Mouse (Mus musculus): ENCODE data around the gene Fbxo3. TPM values are rescaled to one million over a fixed set of nuclear protein-coding genes. Genes with fewer than 3 reads are reported as not detected.
"Not testable (repeated sequence)": the region's sequence is repeated elsewhere in the genome, so short reads cannot be mapped to it uniquely, and the experiment has no call there.

The Fbxo3 gene
- total RNA-seq, 1 experiment from 2014 or later, result 105 TPM

DNA sequence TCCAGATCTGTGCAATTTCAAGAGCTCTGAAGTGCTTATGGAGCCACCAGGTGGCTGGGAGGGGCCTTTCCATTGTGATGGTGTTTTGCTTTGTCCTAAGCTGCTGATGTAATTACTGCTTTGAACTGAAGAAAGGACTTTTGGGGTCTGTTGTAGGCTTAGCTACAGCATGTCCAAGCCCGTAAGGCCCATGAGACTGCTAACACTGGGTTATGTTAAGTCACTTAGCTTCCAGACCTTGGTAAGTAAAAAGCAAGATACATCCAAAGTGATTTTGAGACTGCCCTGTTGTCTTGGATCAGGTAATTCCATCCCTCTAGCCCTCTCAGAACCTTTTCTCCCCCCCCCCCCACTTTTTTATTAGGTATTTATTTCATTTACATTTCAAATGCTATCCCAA, 69.3 kb downstream of the Fbxo3 start:
- not testable (repeated sequence) for DNase-seq

DNA sequence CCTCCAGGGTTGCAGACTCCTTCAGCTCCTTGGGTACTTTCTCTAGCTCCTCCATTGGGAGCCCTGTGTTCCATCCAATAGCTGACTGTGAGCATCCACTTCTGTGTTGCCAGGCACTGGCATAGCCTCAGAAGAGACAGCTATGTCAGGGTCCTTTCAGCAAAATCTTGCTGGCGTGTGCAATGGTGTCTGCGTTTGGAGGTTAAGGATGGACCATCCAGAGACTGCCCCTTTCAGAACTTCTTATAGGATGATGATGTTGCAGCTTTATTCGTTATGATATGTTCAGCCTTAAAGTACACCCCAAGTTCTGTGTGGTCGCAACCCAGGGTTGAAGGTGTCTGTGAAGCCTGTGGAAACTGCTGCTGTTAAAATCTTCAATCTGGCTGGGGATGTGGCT, 69.9 kb downstream of the Fbxo3 start:
- DNase-seq, result not testable (repeated sequence)

DNA sequence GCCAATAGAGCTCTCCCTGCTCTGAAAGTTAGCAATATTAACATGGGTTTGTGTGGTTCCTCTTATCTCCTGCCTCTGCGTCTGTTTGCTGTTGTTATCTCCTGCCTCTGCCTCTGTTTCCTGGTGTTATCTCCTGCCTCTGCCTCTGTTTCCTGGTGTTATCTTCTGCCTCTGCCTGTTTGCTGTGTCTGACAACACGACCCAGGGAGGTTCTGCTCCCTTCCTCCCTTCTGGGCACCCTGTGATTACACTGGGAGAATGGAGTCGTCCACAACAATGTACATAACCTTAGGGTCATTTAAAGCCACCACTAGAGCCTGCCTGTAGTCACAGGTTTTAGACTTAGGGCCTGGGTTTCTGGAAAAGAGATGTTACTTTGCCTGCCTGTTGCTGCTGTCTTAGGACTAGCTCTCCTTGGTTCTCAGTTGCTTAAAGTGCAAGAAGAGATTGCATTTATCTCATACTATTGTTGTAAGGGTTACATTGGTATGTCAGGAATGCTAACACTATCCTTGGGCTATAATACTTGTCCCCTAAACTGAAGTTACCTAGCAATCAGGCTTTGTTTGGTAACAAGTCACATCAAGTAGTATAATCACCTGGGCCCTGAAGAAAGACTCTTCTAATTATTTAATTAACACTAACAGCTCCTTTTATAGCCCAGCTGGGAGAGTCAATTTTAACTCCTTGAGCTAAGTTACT, 71.2 kb downstream of the Fbxo3 start:
- no peak for DNase-seq

DNA sequence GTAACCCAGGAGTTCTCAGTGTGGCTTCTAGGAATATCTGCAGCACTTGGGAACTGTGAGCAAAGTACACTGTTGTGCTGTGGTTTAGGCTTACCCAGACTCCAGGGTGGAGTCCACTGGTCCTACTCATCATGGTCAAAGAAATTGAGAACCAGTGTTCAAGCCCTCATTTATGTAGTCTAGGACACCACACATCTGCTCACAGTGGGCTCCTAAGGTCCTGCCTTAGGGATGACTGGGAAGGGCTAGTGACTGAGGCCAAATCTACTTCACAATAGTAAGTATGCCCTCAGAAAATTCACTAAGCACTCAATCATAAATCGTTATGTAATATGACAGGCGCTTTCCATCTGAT, 71.7 kb downstream of the Fbxo3 start:
- no peak for DNase-seq

DNA sequence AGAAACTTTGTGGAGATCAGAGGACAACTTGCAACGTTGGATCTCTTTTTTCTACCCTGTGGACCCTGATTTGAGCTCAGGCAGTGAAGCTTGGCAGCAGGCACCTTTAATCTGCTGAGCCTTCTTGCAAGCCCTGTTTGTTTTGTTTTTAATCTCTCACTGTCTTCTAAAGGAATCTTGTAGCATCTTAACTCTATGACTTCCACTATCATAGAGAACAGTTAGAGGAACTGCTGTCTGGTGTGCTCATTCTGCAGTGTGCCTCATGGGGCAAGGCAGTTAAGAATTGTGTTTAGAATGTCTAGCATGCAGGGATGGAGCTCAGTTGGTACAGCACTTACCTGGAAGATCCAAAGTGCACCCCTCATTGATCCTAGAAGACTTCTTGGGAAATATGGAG, 72.4 kb downstream of the Fbxo3 start:
- DNase-seq, result no peak

DNA sequence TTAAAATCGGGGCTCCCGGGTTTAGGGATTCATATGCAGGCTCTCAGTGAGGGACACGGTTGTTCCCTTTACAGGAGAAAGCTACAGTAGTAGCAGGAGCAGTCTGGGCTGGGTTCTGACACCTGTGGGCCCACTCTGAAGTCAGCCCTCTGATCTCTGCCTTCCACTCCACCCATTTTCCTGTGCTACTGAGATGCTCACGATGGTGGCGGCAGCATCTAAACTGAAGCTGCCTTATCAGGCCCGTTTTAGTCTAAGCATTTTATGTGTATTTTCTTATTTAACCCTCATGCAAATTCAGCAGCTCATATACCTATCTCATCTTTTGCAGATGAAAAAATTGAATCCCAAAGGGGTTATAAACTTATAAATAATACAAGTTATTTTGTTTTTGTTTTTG, 77.3 kb downstream of the Fbxo3 start:
- DNase-seq, result no peak

DNA sequence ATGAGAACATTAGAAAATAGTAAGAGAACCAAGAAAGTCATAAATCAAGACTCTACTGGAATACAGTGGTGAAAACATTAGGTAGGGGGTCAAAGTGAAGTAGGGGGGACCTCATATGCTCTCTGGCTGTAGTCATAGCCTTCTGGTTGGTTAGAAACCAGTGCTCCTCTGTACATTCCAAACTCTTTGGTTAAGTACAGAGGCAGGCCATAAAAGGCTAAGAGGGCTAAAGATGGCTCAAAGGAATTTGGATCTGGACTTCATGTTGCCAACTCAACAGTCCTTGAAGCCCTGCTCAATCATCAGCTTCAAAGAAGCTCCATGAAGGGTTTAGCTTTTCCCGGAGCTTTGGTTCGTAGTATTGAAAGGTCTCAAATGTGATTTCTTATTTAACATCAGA, 81.5 kb downstream of the Fbxo3 start:
- DNase-seq, result not testable (repeated sequence)

DNA sequence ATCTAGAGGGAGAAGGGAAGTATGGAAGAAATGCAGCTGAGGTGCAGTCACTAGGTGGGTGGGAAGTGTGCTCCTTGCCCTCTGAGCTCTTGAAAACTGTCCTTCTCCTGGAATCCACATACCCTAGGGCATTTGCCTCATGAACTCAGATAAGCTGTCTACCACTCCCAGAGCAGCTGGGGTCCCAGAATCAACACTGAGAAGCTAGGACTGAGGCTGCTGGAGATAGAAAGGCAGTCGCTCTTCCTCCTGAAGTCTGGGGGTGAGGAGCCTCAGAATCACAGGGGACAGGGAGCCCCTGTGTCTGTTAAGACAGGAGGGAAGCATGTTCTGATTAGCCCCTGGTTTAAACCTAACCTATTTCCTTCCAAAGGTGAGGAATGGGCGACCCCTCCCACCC, 82.0 kb downstream of the Fbxo3 start:
- no peak for DNase-seq

DNA sequence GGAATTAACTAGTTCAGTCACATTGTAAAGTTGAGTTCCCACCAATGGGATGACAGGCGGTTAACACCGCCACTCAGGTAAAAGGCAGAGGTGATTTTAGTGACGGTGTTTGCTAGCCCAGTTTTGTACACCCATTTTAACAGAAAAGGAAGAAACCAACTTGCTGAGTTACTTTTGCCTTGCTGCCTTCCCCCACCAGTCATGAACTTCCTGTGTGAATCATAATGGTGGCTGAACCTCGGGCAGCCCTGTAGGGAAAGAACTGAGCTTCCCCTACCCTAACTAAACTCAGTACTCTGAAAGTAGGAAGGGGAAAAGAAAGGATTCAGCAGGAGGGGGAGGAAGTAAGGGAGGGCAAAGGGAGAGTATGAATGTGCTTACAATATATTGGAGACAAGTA, 82.5 kb downstream of the Fbxo3 start:
- no peak for DNase-seq

DNA sequence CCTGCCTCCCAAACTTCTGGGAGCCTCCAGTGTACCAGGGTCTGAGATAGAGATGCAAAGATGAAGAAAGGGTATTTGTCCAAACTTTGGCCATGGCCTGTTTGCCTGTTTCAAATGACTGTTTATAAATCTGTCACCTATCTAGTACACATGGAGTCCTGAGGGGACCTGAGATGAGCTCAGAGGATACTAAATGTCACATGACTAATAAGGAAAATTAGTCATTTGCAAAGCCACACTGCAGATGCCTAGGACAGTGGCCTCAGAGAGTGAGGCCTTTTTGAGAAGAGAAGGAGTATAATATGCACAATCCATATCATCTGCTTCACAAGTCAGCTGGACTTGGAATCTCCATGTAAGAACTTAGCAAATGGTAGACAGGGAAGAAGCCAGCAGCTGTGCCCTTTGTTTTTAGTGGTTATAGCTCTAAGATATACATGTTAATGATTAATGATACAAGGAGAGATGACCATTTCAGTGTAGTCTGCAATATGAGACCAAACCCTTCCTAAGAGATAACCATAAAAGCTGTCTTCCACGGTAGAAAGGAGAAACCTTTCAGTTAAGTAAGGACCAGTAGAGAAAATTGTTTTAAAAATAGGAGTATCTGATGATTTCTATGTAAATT, 83.8 kb downstream of the Fbxo3 start:
- not testable (repeated sequence) for DNase-seq

Other genes with a start within 250 kb of the Fbxo3 start
- gene Caprin1, start 230.1 kb upstream of the Fbxo3 start, total RNA-seq (2021), result 545 and 563 TPM in 2 replicates
- 28.9 and 31.9 TPM in 2 replicates for gene Lmo2, start 69.7 kb upstream of the Fbxo3 start, total RNA-seq (2021)
- gene 4931422A03Rik, start 640 bp downstream of the Fbxo3 start, total RNA-seq (2021), result not detected in 2 replicates
- gene Gm10912, start 38.1 kb downstream of the Fbxo3 start, total RNA-seq (2021), result 0.55 TPM in 1 of 2 replicates, not detected in the other
- gene Gm10799, start 40.8 kb downstream of the Fbxo3 start, total RNA-seq (2021), result not detected in 2 replicates
- gene Cd59b, start 42.1 kb downstream of the Fbxo3 start, total RNA-seq (2021), result 6.4 and 11.2 TPM in 2 replicates
- 63.6 and 68.6 TPM in 2 replicates for gene Cd59a, start 68.1 kb downstream of the Fbxo3 start, total RNA-seq (2021)
- gene A930018P22Rik, start 95.0 kb downstream of the Fbxo3 start, total RNA-seq (2021), result 0.79 and 2.4 TPM in 2 replicates

All from adrenal gland, postnatal 25 days (tissue).